Comparison of ENCODE assay signal across 19 mouse cellular contexts in genomic region chr19:6997721-6998290, GRCm38 (mm10). TPM values are rescaled to one million over a fixed set of nuclear protein-coding genes. Genes with fewer than 3 reads are reported as not detected.
DNase-seq lines count a peak whose midpoint lies in the region; ATAC-seq and TF ChIP-seq lines count a peak whose summit lies in the region.
"Had no signal": no experiment of that assay in that cellular context is flagged by ENCODE, and none has a peak within 500 bp of the region (broad histone marks: within the 10 kb centered on the region; RNA-seq: fewer than 3 reads in every experiment).

No protein-coding gene starts in this region.

- H3K4me3 ChIP-seq in kidney, adult 2 months (ENCODE audit: insufficient read depth, low read depth, low read length) = no peak overlapping the region
- H3K4me3 ChIP-seq in midbrain, embryonic 10.5 days = 0 out of 2 replicates have a peak overlapping the region, but pooled peaks have one; percentile 71
- no peak overlapping the region for H3K4me3 ChIP-seq in midbrain, embryonic 16.5 days (ENCODE audit: low read depth, low read length)
- H3K4me3 ChIP-seq in embryonic facial prominence, embryonic 10.5 days = peak overlapping the region; percentile 71; the same call in 1 of the 2 replicates
- H3K4me3 ChIP-seq in intestine, embryonic 15.5 days (replicated peaks) = no peak overlapping the region
- H3K4me3 ChIP-seq: limb, embryonic 15.5 days; liver, embryonic 15.5 days; lung, embryonic 15.5 days; midbrain, embryonic 12.5 days; stomach, embryonic 15.5 days had no signal

- H3K9ac ChIP-seq in midbrain, embryonic 16.5 days (ENCODE audit: low read depth, low read length) = no peak overlapping the region
- no peak overlapping the region for H3K9ac ChIP-seq in intestine, embryonic 15.5 days
- H3K9ac ChIP-seq: embryonic facial prominence, embryonic 15.5 days; limb, embryonic 15.5 days; liver, embryonic 15.5 days; lung, embryonic 15.5 days; midbrain, embryonic 12.5 days; stomach, embryonic 15.5 days had no signal

- TF ChIP-seq POLR2A in kidney, adult 2 months (IDR thresholded peaks at IDR 0.05; ENCODE audit: low read depth, low read length) = no peak

- peak; percentile 45 for DNase-seq in cerebellum, adult 11-12 months
- DNase-seq in cerebellum, postnatal 10 days = no peak
- peak; percentile 0 for DNase-seq in kidney, adult 2 months
- no peak for DNase-seq in kidney, adult 8-10 months
- DNase-seq in midbrain, embryonic 10.5 days (ENCODE audit: low spot score) = no peak
- no peak for DNase-seq in embryonic facial prominence, embryonic 10.5 days (ENCODE audit: low spot score)
- DNase-seq: adrenal gland, postnatal 36 days; kidney, adult 9 months had no signal

- H3K36me3 ChIP-seq in kidney, adult 2 months (ENCODE audit: control insufficient read depth, insufficient read depth, low read length) = no peaks in the 10 kb centered on the region
- peaks cover 37% of the 10 kb centered on the region for H3K36me3 ChIP-seq in midbrain, embryonic 10.5 days
- peaks cover 10% of the 10 kb centered on the region for H3K36me3 ChIP-seq in midbrain, embryonic 16.5 days (ENCODE audit: control insufficient read depth, insufficient read depth, low read length)
- H3K36me3 ChIP-seq in embryonic facial prominence, embryonic 10.5 days (replicated peaks) = peaks cover 46% of the 10 kb centered on the region
- 0 out of 2 replicates have a peak, but pooled peaks cover 3% of the 10 kb centered on the region for H3K36me3 ChIP-seq in intestine, embryonic 15.5 days

- no peak overlapping the region for H3K4me2 ChIP-seq in midbrain, embryonic 16.5 days (ENCODE audit: low read length)
- H3K4me2 ChIP-seq in intestine, embryonic 15.5 days (replicated peaks) = no peak overlapping the region
- H3K4me2 ChIP-seq: liver, embryonic 15.5 days had no signal

- TF ChIP-seq CTCF in kidney, adult 2 months (conservative IDR thresholded peaks at IDR 0.05; ENCODE audit: insufficient read depth, insufficient read length, low read depth, low read length) = no peak

- H3K4me1 ChIP-seq in kidney, adult 2 months (ENCODE audit: control insufficient read depth, insufficient read depth, low read length) = no peaks in the 10 kb centered on the region; the same call in 1 of the 2 replicates
- peaks cover 46% of the 10 kb centered on the region for H3K4me1 ChIP-seq in midbrain, embryonic 10.5 days
- H3K4me1 ChIP-seq in midbrain, embryonic 16.5 days (ENCODE audit: control insufficient read depth, insufficient read depth, low read length) = peaks cover 32% of the 10 kb centered on the region
- peaks cover 43% of the 10 kb centered on the region for H3K4me1 ChIP-seq in embryonic facial prominence, embryonic 10.5 days
- H3K4me1 ChIP-seq in intestine, embryonic 15.5 days (replicated peaks) = peaks cover 34% of the 10 kb centered on the region

- no peak overlapping the region for H3K27ac ChIP-seq in kidney, adult 2 months (ENCODE audit: insufficient read depth, low read depth, low read length)
- H3K27ac ChIP-seq in midbrain, embryonic 10.5 days (replicated peaks) = 0 out of 2 replicates have a peak overlapping the region, but pooled peaks have one; percentile 33
- H3K27ac ChIP-seq in midbrain, embryonic 16.5 days (ENCODE audit: low read length) = no peak overlapping the region
- no peak overlapping the region for H3K27ac ChIP-seq in embryonic facial prominence, embryonic 10.5 days (replicated peaks)
- H3K27ac ChIP-seq in intestine, embryonic 15.5 days = no peak overlapping the region
- H3K27ac ChIP-seq: embryonic facial prominence, embryonic 15.5 days; heart, embryonic 10.5 days; limb, embryonic 15.5 days; liver, embryonic 15.5 days; lung, embryonic 15.5 days; macrophage; midbrain, embryonic 12.5 days; stomach, embryonic 15.5 days had no signal

- no peaks in the 10 kb centered on the region for H3K27me3 ChIP-seq in kidney, adult 2 months (replicated peaks; ENCODE audit: control insufficient read depth, insufficient read depth, low read length)
- H3K27me3 ChIP-seq in midbrain, embryonic 10.5 days (ENCODE audit: low read depth, poor library complexity, severe bottlenecking) = no peaks in the 10 kb centered on the region
- no peaks in the 10 kb centered on the region for H3K27me3 ChIP-seq in midbrain, embryonic 16.5 days (ENCODE audit: control insufficient read depth, insufficient read depth, low read depth, low read length)
- no peaks in the 10 kb centered on the region for H3K27me3 ChIP-seq in embryonic facial prominence, embryonic 10.5 days (replicated peaks; ENCODE audit: low read depth, poor library complexity, severe bottlenecking)
- no peaks in the 10 kb centered on the region for H3K27me3 ChIP-seq in intestine, embryonic 15.5 days (replicated peaks)
- H3K27me3 ChIP-seq: embryonic facial prominence, embryonic 15.5 days; limb, embryonic 15.5 days; liver, embryonic 15.5 days; lung, embryonic 15.5 days; midbrain, embryonic 12.5 days; stomach, embryonic 15.5 days had no signal

- ATAC-seq in midbrain, embryonic 16.5 days = no peak
- ATAC-seq in intestine, embryonic 15.5 days = no peak
- ATAC-seq: forebrain, embryonic 14.5 days had no signal

- no peaks in the 10 kb centered on the region for H3K9me3 ChIP-seq in midbrain, embryonic 10.5 days (replicated peaks)
- no peaks in the 10 kb centered on the region; the same call in 1 of the 2 replicates for H3K9me3 ChIP-seq in midbrain, embryonic 16.5 days (replicated peaks; ENCODE audit: control insufficient read depth, low read length, poor library complexity, severe bottlenecking)
- no peaks in the 10 kb centered on the region for H3K9me3 ChIP-seq in embryonic facial prominence, embryonic 10.5 days
- no peaks in the 10 kb centered on the region for H3K9me3 ChIP-seq in intestine, embryonic 15.5 days
- H3K9me3 ChIP-seq: embryonic facial prominence, embryonic 15.5 days; heart, embryonic 10.5 days; limb, embryonic 15.5 days; liver, embryonic 15.5 days; lung, embryonic 15.5 days; midbrain, embryonic 12.5 days; stomach, embryonic 15.5 days had no signal

- WGBS in kidney, adult 2 months = 91% methylated on average over 9 of the region's 9 CpGs
- 80% methylated on average over 9 of the region's 9 CpGs for WGBS in midbrain, embryonic 10.5 days
- WGBS in midbrain, embryonic 16.5 days = 85% methylated on average over 9 of the region's 9 CpGs
- WGBS in embryonic facial prominence, embryonic 10.5 days = 81% methylated on average over 9 of the region's 9 CpGs
- WGBS in intestine, embryonic 15.5 days = 89% methylated on average over 9 of the region's 9 CpGs

RNA-seq across cellular contexts. Expression of gene Trpt1, which starts 1.9 kb away (rescaled TPM):
- 19.3 and 22.5 TPM in 2 replicates for polyA plus RNA-seq in kidney, adult 2 months (2012; rRNA removed)
- 9.5 and 11.3 TPM in 2 replicates for polyA plus RNA-seq in midbrain, embryonic 10.5 days (2016; fragmentation: Nextera tagmentation; extraction: Ambion mirVana)
- 17.2 and 17.3 TPM in 2 replicates for polyA plus RNA-seq in midbrain, embryonic 16.5 days (2015; fragmentation: Nextera tagmentation; extraction: Ambion mirVana)
- polyA plus RNA-seq in embryonic facial prominence, embryonic 10.5 days (2016; fragmentation: Nextera tagmentation; extraction: Ambion mirVana) = 8.3 and 8.8 TPM in 2 replicates
- polyA plus RNA-seq in intestine, embryonic 15.5 days (2015; fragmentation: Nextera tagmentation; extraction: Ambion mirVana) = 6.9 and 9.0 TPM in 2 replicates

RNA-seq across cellular contexts. Expression of gene Nudt22, which starts 1.9 kb away (rescaled TPM):
- polyA plus RNA-seq in kidney, adult 2 months (2012; rRNA removed) = 58.3 and 63.4 TPM in 2 replicates
- polyA plus RNA-seq in midbrain, embryonic 10.5 days (2016; fragmentation: Nextera tagmentation; extraction: Ambion mirVana) = 19.1 and 20.3 TPM in 2 replicates
- polyA plus RNA-seq in midbrain, embryonic 16.5 days (2015; fragmentation: Nextera tagmentation; extraction: Ambion mirVana) = 19.4 and 19.6 TPM in 2 replicates
- polyA plus RNA-seq in embryonic facial prominence, embryonic 10.5 days (2016; fragmentation: Nextera tagmentation; extraction: Ambion mirVana) = 20.1 and 20.9 TPM in 2 replicates
- 20.6 and 23.5 TPM in 2 replicates for polyA plus RNA-seq in intestine, embryonic 15.5 days (2015; fragmentation: Nextera tagmentation; extraction: Ambion mirVana)

RNA-seq across cellular contexts. Expression of gene Dnajc4, which starts 5.4 kb away (rescaled TPM):
- polyA plus RNA-seq in kidney, adult 2 months (2012; rRNA removed) = 48.8 and 50.1 TPM in 2 replicates
- 20.8 and 23.1 TPM in 2 replicates for polyA plus RNA-seq in midbrain, embryonic 10.5 days (2016; fragmentation: Nextera tagmentation; extraction: Ambion mirVana)
- 21.6 and 22.9 TPM in 2 replicates for polyA plus RNA-seq in midbrain, embryonic 16.5 days (2015; fragmentation: Nextera tagmentation; extraction: Ambion mirVana)
- 18.1 and 18.2 TPM in 2 replicates for polyA plus RNA-seq in embryonic facial prominence, embryonic 10.5 days (2016; fragmentation: Nextera tagmentation; extraction: Ambion mirVana)
- 22.7 and 27.5 TPM in 2 replicates for polyA plus RNA-seq in intestine, embryonic 15.5 days (2015; fragmentation: Nextera tagmentation; extraction: Ambion mirVana)

RNA-seq across cellular contexts. Expression of gene Vegfb, which starts 10.4 kb away (rescaled TPM):
- polyA plus RNA-seq in kidney, adult 2 months (2012; rRNA removed) = 82.9 and 83.0 TPM in 2 replicates
- 35.2 and 40.8 TPM in 2 replicates for polyA plus RNA-seq in midbrain, embryonic 10.5 days (2016; fragmentation: Nextera tagmentation; extraction: Ambion mirVana)
- polyA plus RNA-seq in midbrain, embryonic 16.5 days (2015; fragmentation: Nextera tagmentation; extraction: Ambion mirVana) = 41.9 and 57.8 TPM in 2 replicates
- 36.0 and 36.9 TPM in 2 replicates for polyA plus RNA-seq in embryonic facial prominence, embryonic 10.5 days (2016; fragmentation: Nextera tagmentation; extraction: Ambion mirVana)
- 44.0 and 46.7 TPM in 2 replicates for polyA plus RNA-seq in intestine, embryonic 15.5 days (2015; fragmentation: Nextera tagmentation; extraction: Ambion mirVana)

RNA-seq across cellular contexts. Expression of gene Fkbp2, which starts 17.5 kb away (rescaled TPM):
- polyA plus RNA-seq in kidney, adult 2 months (2012; rRNA removed) = 96.3 and 136 TPM in 2 replicates
- polyA plus RNA-seq in midbrain, embryonic 10.5 days (2016; fragmentation: Nextera tagmentation; extraction: Ambion mirVana) = 115 and 127 TPM in 2 replicates
- polyA plus RNA-seq in midbrain, embryonic 16.5 days (2015; fragmentation: Nextera tagmentation; extraction: Ambion mirVana) = 114 and 129 TPM in 2 replicates
- 100.0 and 101 TPM in 2 replicates for polyA plus RNA-seq in embryonic facial prominence, embryonic 10.5 days (2016; fragmentation: Nextera tagmentation; extraction: Ambion mirVana)
- polyA plus RNA-seq in intestine, embryonic 15.5 days (2015; fragmentation: Nextera tagmentation; extraction: Ambion mirVana) = 154 and 170 TPM in 2 replicates

Comparison
In these comparisons a context has a peak if more than half of its experiments do, and no peak if none do; other contexts are left out.
1. DNase-seq: peak in cerebellum, adult 11-12 months (single experiment) and kidney, adult 2 months (single experiment); none in cerebellum, postnatal 10 days (0 of 2), kidney, adult 8-10 months (0 of 2), midbrain, embryonic 10.5 days (single experiment) and embryonic facial prominence, embryonic 10.5 days (single experiment).
2. H3K4me3 ChIP-seq: peak in midbrain, embryonic 10.5 days (single experiment) and embryonic facial prominence, embryonic 10.5 days (single experiment); none in kidney, adult 2 months (single experiment), midbrain, embryonic 16.5 days (single experiment) and intestine, embryonic 15.5 days (single experiment).